Mouse (Mus musculus): Measurements from ENCODE around the gene Btg1-ps2. TPM values are rescaled to one million over a fixed set of nuclear protein-coding genes. Genes with fewer than 3 reads are reported as not detected.
"Not testable (repeated sequence)": the region's sequence is repeated elsewhere in the genome, so short reads cannot be mapped to it uniquely, and the experiment has no call there.

The Btg1-ps2 gene
- not detected in 2 replicates for total RNA-seq (2014; rRNA removed)
- polyA plus RNA-seq (2015; fragmentation: Nextera tagmentation; extraction: Ambion mirVana): not detected in 2 replicates

DNA sequence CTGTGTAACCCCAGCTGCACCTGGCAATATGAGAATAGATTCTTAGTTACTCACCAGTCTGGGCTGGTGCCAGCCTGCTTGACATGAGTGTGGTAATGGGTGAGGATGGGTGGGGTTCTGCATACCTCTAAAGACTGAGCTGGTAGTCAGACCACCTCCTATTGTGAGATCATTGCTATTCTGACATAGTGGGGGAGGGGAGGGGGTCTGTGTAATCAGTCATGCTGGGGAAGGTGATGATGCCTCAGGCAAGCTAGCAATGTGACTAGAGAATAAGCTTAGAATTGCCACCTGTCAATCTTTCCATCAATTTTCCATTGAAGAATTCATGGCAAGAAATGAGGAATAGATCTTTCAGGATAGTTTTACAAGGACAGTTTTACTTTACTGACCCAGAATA is at the start of gene Btg1-ps2:
Gene Btg1-ps2, minus strand, starts transcription at position 101 of the 400 bp plus-strand sequence.
- not testable (repeated sequence) for H3K4me2 ChIP-seq (ENCODE audit: low read depth, low read length, poor library complexity, severe bottlenecking); H3K27me3 ChIP-seq (ENCODE audit: insufficient read depth, low read length); H3K4me3 ChIP-seq (ENCODE audit: low read depth, low read length); DNase-seq (ENCODE audit: low spot score); ATAC-seq (ENCODE audit: low FRiP score); H3K4me1 ChIP-seq (ENCODE audit: insufficient read depth, low read length); H3K9ac ChIP-seq (replicated peaks; ENCODE audit: low read length, poor library complexity, severe bottlenecking); H3K36me3 ChIP-seq (ENCODE audit: insufficient read depth, low read length); H3K27ac ChIP-seq (ENCODE audit: low read depth, low read length); H3K9me3 ChIP-seq (ENCODE audit: low read length)

- H3K27ac ChIP-seq (ENCODE audit: low read depth, low read length): no peak within 1 kb of the TSS
- 87% methylated on average over 9 of the region's 9 CpGs for WGBS
These were observed 42.1 kb upstream of the Btg1-ps2 start, which contains the start of gene Rhox11 for GRCm38 (mm10) chrX:38085041-38085440. Gene Rhox11 (minus strand): TSS chrX:38085141.

GRCm38 (mm10) chrX:38084226-38084625 is 41.3 kb upstream of the Btg1-ps2 start:
- Histone ChIP-seq H3K9ac (replicated peaks; ENCODE audit: low read length, poor library complexity, severe bottlenecking) (no peak overlapping the region), H3K4me2 (ENCODE audit: low read depth, low read length, poor library complexity, severe bottlenecking) (no peak overlapping the region), H3K4me1 (ENCODE audit: insufficient read depth, low read length) (no peaks in the 10 kb centered on the region), H3K27ac (ENCODE audit: low read depth, low read length) (no peak overlapping the region), H3K9me3 (ENCODE audit: low read length) (no peaks in the 10 kb centered on the region), H3K27me3 (ENCODE audit: insufficient read depth, low read length) (no peaks in the 10 kb centered on the region), H3K36me3 (ENCODE audit: insufficient read depth, low read length) (no peaks in the 10 kb centered on the region), H3K4me3 (ENCODE audit: low read depth, low read length) (no peak overlapping the region)
- 14% methylated on average over 12 of the region's 12 CpGs for WGBS
- peak; percentile 77 for TF ChIP-seq CTCF (IDR thresholded peaks at IDR 0.05)
- ATAC-seq (ENCODE audit: low FRiP score) (0 out of 2 replicates have a peak, but pooled peaks have one; percentile 38), DNase-seq (ENCODE audit: low spot score) (peak; percentile 36)

More at GRCm38 (mm10) chrX:38085041-38085440, 42.1 kb upstream of the Btg1-ps2 start, which contains the start of gene Rhox11:
- Histone ChIP-seq H3K9me3 (ENCODE audit: low read length) (no peaks in the 10 kb centered on the region), H3K9ac (replicated peaks; ENCODE audit: low read length, poor library complexity, severe bottlenecking) (no peak within 1 kb of the TSS), H3K36me3 (ENCODE audit: insufficient read depth, low read length) (no peaks in the 10 kb centered on the region), H3K27me3 (ENCODE audit: insufficient read depth, low read length) (no peaks in the 10 kb centered on the region), H3K4me1 (ENCODE audit: insufficient read depth, low read length) (no peaks in the 10 kb centered on the region), H3K4me3 (ENCODE audit: low read depth, low read length) (no peak within 1 kb of the TSS), H3K4me2 (ENCODE audit: low read depth, low read length, poor library complexity, severe bottlenecking) (no peak within 1 kb of the TSS)
- ATAC-seq (ENCODE audit: low FRiP score) (no peak), DNase-seq (ENCODE audit: low spot score) (no peak)
- no peak for TF ChIP-seq CTCF (IDR thresholded peaks at IDR 0.05)

GRCm38 (mm10) chrX:38066175-38066574 is 23.3 kb upstream of the Btg1-ps2 start, which contains the start of gene Rhox10:
Gene Rhox10 (plus strand): TSS chrX:38066475.
- Histone ChIP-seq H3K4me2 (ENCODE audit: low read depth, low read length, poor library complexity, severe bottlenecking) (no peak within 1 kb of the TSS), H3K27ac (ENCODE audit: low read depth, low read length) (no peak within 1 kb of the TSS), H3K36me3 (ENCODE audit: insufficient read depth, low read length) (no peaks in the 10 kb centered on the region), H3K9ac (replicated peaks; ENCODE audit: low read length, poor library complexity, severe bottlenecking) (no peak within 1 kb of the TSS), H3K27me3 (ENCODE audit: insufficient read depth, low read length) (no peaks in the 10 kb centered on the region), H3K9me3 (ENCODE audit: low read length) (no peaks in the 10 kb centered on the region), H3K4me3 (ENCODE audit: low read depth, low read length) (no peak within 1 kb of the TSS), H3K4me1 (ENCODE audit: insufficient read depth, low read length) (no peaks in the 10 kb centered on the region)
- ATAC-seq (ENCODE audit: low FRiP score): no peak
- WGBS: 90% methylated on average over 11 of the region's 11 CpGs
- no peak for DNase-seq (ENCODE audit: low spot score)
- no peak for TF ChIP-seq CTCF (IDR thresholded peaks at IDR 0.05)

DNA sequence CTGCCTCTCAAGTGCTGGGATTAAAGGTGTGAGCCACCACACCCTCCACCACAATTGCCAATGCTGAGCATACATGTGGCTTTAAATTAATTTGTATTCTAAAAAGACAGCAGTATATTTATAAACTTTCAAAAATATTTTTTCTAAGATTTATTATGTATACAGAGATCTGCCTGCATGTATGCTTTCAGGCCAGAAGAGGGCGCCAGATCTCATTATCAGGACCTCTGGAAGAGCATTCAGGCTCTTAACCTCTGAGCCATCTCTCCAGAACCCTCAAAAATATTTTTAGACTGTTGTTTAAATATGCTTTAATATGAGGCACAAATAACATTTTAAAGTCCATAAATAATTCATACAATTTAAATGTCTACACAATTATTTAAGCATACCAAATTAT is 18.6 kb upstream of the Btg1-ps2 start:
- DNase-seq (ENCODE audit: low spot score) (peak; percentile 6), ATAC-seq (ENCODE audit: low FRiP score) (no peak)
- Histone ChIP-seq H3K9me3 (ENCODE audit: low read length) (no peaks in the 10 kb centered on the region), H3K4me2 (ENCODE audit: low read depth, low read length, poor library complexity, severe bottlenecking) (no peak overlapping the region), H3K27ac (ENCODE audit: low read depth, low read length) (no peak overlapping the region), H3K27me3 (ENCODE audit: insufficient read depth, low read length) (no peaks in the 10 kb centered on the region), H3K4me1 (ENCODE audit: insufficient read depth, low read length) (no peaks in the 10 kb centered on the region), H3K36me3 (ENCODE audit: insufficient read depth, low read length) (no peaks in the 10 kb centered on the region), H3K9ac (replicated peaks; ENCODE audit: low read length, poor library complexity, severe bottlenecking) (no peak overlapping the region), H3K4me3 (ENCODE audit: low read depth, low read length) (no peak overlapping the region)
- WGBS: 0% methylated on average over 1 of the region's 1 CpGs
- TF ChIP-seq CTCF (IDR thresholded peaks at IDR 0.05): peak; percentile 64

DNA sequence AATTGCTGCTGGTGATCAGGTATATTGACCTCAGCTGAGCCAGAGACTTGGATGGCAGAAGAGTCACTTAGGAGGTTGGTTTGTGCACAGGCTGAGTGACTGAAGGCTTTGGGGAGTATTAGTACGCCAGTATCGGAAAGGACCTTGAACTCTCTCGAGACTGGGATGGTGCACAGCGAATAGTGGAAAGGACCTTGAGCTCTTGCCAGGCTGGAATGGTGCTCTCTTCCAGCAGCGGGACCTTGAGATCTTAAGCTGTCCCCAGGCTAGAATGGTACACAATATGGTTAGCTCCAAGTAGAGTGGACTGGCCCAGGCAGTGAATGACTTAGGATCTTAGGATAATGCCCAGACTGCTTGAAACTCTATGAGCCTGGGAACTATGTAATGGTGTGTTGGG is 3.2 kb downstream of the Btg1-ps2 start:
- no peak overlapping the region for H3K9ac ChIP-seq (replicated peaks; ENCODE audit: low read length, poor library complexity, severe bottlenecking)
- ATAC-seq (ENCODE audit: low FRiP score): no peak
- WGBS: 94% methylated on average over 5 of the region's 5 CpGs
- no peaks in the 10 kb centered on the region for H3K36me3 ChIP-seq (ENCODE audit: insufficient read depth, low read length)
- H3K9me3 ChIP-seq (ENCODE audit: low read length): no peaks in the 10 kb centered on the region
- no peak for TF ChIP-seq CTCF (IDR thresholded peaks at IDR 0.05)
- H3K4me3 ChIP-seq (ENCODE audit: low read depth, low read length): no peak overlapping the region
- no peak overlapping the region for H3K27ac ChIP-seq (ENCODE audit: low read depth, low read length)
- no peaks in the 10 kb centered on the region for H3K27me3 ChIP-seq (ENCODE audit: insufficient read depth, low read length)
- DNase-seq (ENCODE audit: low spot score): no peak
- no peaks in the 10 kb centered on the region for H3K4me1 ChIP-seq (ENCODE audit: insufficient read depth, low read length)
- no peak overlapping the region for H3K4me2 ChIP-seq (ENCODE audit: low read depth, low read length, poor library complexity, severe bottlenecking)

Measured in midbrain, postnatal 0 days (tissue).